Mouse (Mus musculus): Measurements from ENCODE around the gene Gas2l2.

Gas2l2 gene

DNA sequence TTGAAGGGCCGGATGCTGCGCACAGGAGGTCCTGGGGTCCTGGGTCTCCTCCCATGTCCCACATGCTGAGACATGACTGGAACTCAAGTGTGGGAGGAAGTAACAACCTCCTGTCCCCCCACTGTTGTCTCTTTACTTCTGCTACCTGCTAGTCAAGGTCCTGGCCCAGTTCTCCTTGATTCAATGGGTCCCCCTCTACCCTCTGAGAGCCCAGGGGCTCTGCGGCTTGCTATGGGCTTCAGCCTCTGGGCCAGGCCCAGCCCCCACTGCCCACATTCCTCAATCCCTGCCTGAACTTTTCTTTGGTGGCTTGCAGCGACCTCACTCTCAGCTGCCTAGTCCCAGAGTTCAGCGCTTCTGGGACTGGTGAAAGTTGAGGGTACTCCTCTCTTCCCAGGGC lies at the start of gene Gas2l2:
Gene Gas2l2 (minus strand): TSS at position 101 of the 400 bp plus-strand sequence.
- DNase-seq (ENCODE audit: low read depth), result no peak

GRCm38 (mm10) chr11:83473235-83474016 lies 44.2 kb upstream of the Gas2l2 start:
- DNase-seq (ENCODE audit: low read depth), result no peak

DNA sequence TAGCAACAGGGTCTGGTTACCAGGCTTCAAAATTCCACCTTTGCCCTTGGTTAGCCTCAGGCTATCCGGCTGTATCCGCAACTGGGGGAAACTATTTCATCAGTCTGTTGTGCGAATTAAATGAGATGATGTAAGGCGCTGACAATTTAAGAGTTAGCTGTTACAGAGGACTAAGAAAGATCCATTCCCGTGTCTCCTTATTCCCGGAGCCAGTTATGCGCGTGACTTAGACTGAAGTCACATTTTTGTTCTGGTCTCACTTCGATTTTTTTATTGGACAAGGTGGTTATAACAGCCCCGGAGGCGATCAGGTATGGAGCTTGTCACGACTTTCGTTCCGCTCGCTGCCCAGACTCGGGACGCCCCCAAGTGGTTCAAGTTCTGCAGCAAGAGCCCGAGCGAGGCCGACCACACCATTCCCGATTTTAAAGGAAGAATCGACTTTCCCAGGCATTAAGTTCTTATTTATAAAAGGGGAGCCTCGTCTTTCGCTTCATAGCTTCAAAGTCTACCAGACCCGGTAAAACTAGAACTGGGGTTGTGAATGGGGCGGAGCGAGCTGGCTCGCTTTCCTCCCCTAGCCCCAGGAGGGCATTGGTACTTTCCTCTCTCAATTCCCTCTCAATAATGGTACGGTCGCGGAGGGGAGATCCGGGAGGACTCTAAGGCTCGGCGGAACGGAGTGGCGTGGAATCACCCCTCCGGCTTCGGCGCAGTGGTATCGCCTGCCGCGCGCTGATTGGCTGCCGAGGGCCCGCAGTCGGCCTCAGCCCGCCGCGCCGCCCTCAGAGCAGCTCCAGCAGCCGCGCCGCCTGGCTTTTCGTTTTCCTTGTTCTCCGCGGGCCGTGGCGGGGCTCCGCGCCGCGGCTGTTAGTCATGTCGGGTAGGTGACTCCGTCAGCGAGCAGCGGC lies 43.3 kb upstream of the Gas2l2 start, which contains the start of gene Taf15:
Gene Taf15 (plus strand): TSS at position 763 of the 911 bp plus-strand sequence.
- DNase-seq (ENCODE audit: low read depth), result peak; percentile 99

GRCm38 (mm10) chr11:83471766-83472165 lies 42.5 kb upstream of the Gas2l2 start:
- DNase-seq (ENCODE audit: low read depth), result no peak

GRCm38 (mm10) chr11:83468765-83469164 lies 39.5 kb upstream of the Gas2l2 start:
- no peak for DNase-seq (ENCODE audit: low read depth)

GRCm38 (mm10) chr11:83467120-83467652 lies 37.9 kb upstream of the Gas2l2 start:
- DNase-seq (ENCODE audit: low read depth), result no peak

- DNase-seq (ENCODE audit: low read depth), result no peak
Measured at GRCm38 (mm10) chr11:83465976-83466375, 36.7 kb upstream of the Gas2l2 start.

DNA sequence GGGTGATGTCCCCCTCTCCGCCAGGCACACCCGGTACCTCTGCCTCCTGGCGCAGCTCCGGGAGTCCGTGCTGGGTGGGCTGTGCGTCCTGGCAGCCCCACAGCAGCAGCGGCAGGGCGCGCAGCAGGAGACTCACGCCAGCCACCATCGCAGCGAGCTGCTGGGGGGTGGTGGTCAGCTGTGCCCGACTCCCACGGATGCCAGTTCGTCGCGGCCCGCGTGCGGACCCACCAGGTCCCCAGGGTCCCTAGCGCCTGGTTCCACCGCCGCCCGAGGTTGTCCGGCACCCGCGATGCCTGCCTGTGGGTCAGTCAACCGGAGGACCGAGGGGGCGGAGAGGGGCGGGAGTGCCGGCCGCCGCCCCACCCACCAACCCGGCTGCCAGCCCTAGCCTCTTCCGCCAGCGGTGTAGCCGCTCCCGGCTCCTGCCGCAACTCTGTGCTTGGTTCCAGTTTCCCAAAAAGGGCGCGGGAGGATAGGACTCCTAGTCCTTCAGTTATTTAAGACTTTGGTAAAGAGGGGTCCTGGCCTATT lies 33.5 kb upstream of the Gas2l2 start, which contains the start of gene Mmp28:
Gene Mmp28 (minus strand): TSS at position 361 of the 534 bp plus-strand sequence.
- DNase-seq (ENCODE audit: low read depth), result no peak

- no peak for DNase-seq (ENCODE audit: low read depth)
Measured at GRCm38 (mm10) chr11:83461462-83462027, 32.3 kb upstream of the Gas2l2 start.

DNA sequence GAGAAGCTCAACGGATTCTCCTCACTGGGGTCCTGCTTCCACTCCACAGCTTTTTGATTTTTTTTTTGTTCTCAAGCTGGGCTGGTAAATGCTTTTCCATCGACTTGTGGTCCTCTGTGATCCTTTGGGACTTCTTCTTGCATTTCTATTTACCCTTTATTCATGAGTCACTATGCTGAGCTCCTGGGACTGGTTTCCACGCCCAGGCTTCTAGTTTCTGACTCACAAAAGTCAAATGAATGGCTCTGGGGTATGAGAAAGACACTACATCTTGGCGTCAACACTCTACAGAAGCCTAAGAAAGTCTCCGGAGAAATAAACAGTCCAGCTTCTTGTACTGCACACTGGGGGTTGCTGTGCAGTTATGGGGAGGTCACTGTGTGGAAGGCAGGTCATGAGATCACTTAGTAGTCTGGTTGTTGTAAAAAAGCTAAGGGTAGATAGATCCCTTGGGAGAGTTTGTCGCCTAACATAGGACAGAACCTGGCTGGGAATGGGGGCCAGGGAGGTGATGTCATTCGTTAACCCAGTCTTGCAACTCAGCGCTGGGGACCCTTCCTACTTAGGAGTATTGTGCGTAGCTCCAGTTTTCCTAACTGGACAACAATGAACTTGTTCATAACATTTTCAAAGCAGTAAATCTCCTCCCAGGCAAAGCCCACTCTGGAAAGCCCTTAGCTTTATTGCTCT lies 28.8 kb upstream of the Gas2l2 start:
- no peak for DNase-seq (ENCODE audit: low read depth)

- DNase-seq (ENCODE audit: low read depth), result no peak
Measured at GRCm38 (mm10) chr11:83457257-83457656, 28.0 kb upstream of the Gas2l2 start.

- no peak for DNase-seq (ENCODE audit: low read depth)
Measured at GRCm38 (mm10) chr11:83455608-83456007, 26.4 kb upstream of the Gas2l2 start.

GRCm38 (mm10) chr11:83454548-83454947 lies 25.3 kb upstream of the Gas2l2 start:
- no peak for DNase-seq (ENCODE audit: low read depth)

- DNase-seq (ENCODE audit: low read depth), result no peak
Measured at GRCm38 (mm10) chr11:83451281-83451680, 22.0 kb upstream of the Gas2l2 start.

GRCm38 (mm10) chr11:83450550-83450949 lies 21.3 kb upstream of the Gas2l2 start:
- DNase-seq (ENCODE audit: low read depth), result no peak

- no peak for DNase-seq (ENCODE audit: low read depth)
Measured at GRCm38 (mm10) chr11:83449298-83449697, 20.0 kb upstream of the Gas2l2 start.

DNA sequence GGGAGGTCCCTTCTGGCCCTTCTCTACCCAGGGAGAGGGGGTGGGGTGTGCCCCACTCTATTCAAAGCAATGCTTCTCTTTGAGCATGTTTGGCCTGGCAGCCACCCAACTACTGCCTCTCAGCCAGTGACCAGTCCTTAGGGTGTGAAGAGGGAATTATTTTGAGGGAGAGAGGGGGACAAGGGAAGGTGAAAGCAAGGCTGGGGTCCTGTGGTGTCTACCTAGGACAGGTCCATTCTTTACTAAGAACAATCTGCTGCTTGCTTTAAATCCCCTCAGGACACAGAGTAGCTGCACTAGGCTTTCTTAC lies 19.6 kb upstream of the Gas2l2 start:
- no peak for DNase-seq (ENCODE audit: low read depth)

GRCm38 (mm10) chr11:83448021-83448926 lies 19.0 kb upstream of the Gas2l2 start:
- DNase-seq (ENCODE audit: low read depth), result no peak

- no peak for DNase-seq (ENCODE audit: low read depth)
Measured at GRCm38 (mm10) chr11:83447612-83448011, 18.4 kb upstream of the Gas2l2 start.

DNA sequence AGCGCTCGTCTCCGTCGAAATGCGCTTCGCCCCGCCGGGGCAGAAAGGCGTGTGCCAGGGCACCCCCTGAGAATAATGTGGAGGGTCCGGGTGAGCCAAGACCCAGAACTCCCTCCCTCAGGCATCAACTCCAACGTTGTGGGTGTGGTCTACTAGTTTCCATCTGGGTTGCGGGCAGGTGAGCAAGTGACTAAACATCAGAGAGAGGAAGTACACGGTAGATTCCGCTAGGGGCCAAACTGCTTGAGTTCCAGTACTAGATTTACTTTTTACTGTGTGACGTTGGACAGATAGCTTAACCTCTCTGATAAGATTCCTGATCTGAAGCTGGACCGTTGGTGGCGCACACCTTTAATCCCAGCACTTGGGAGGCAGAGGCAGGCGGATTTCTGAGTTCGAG lies 15.7 kb upstream of the Gas2l2 start:
- no peak for DNase-seq (ENCODE audit: low read depth)

All from c-Kit-positive CD71-positive TER-119-negative erythroid progenitor cells, embryonic 14.5 days (primary cell).